24 mouse cellular contexts compared by ENCODE assay signal in the genomic region with DNA sequence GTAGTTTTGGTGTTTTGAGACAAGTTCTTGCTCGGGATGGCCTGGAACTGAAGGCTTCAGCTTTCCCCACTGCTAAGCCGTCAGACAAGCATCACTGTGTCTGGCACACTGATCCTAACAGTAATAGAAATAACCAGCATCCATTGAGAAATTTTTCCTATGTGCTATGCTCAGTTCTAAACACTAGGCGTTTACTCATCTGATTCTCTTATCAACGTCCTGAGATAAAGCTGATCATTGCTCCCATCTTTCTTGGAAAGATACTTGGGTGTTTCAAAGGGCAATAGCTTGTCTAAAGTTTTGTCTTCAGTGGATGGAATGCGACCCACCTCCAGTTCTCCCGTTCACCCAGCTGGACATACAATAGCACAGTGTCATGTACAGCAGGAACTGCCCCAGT.
DNase-seq lines count a peak whose midpoint lies in the region; ATAC-seq and TF ChIP-seq lines count a peak whose summit lies in the region.
"Had no signal": no experiment of that assay in that cellular context is flagged by ENCODE, and none has a peak within 500 bp of the region (broad histone marks: within the 10 kb centered on the region; RNA-seq: fewer than 3 reads in every experiment).

No protein-coding gene starts in this region.

- no peak overlapping the region for H3K4me2 ChIP-seq in forebrain, embryonic 15.5 days (replicated peaks)
- H3K4me2 ChIP-seq: embryonic facial prominence, embryonic 13.5 days; embryonic facial prominence, embryonic 15.5 days; forebrain, embryonic 12.5 days had no signal

- ATAC-seq in CD4-positive, CD25-positive, alpha-beta regulatory T cell, adult 4 months = peak; percentile 5
- no peak for ATAC-seq in forebrain, embryonic 15.5 days (replicated peaks)
- ATAC-seq: forebrain, embryonic 14.5 days; forebrain, postnatal 0 days had no signal

- peak overlapping the region; percentile 78 for H3K27ac ChIP-seq in spleen, adult 2 months (ENCODE audit: insufficient read depth, low read length)
- no peak overlapping the region for H3K27ac ChIP-seq in forebrain, embryonic 15.5 days (replicated peaks)
- H3K27ac ChIP-seq: embryonic facial prominence, embryonic 13.5 days; embryonic facial prominence, embryonic 15.5 days; forebrain, embryonic 10.5 days; forebrain, embryonic 12.5 days had no signal

- TF ChIP-seq POLR2A in spleen, adult 2 months (IDR thresholded peaks at IDR 0.05; ENCODE audit: low read depth, low read length) = no peak

- no peak overlapping the region for H3K9ac ChIP-seq in forebrain, embryonic 15.5 days (replicated peaks)
- H3K9ac ChIP-seq: embryonic facial prominence, embryonic 13.5 days; embryonic facial prominence, embryonic 15.5 days; forebrain, embryonic 12.5 days; forebrain, postnatal 0 days had no signal

- peak overlapping the region; percentile 30; the same call in 1 of the 2 replicates for H3K4me3 ChIP-seq in spleen, adult 2 months (ENCODE audit: extremely low read depth, insufficient read depth, insufficient read length)
- no peak overlapping the region for H3K4me3 ChIP-seq in forebrain, embryonic 15.5 days
- H3K4me3 ChIP-seq: embryonic facial prominence, embryonic 13.5 days; embryonic facial prominence, embryonic 15.5 days; erythroblast, embryonic 14.5 days; forebrain, embryonic 10.5 days; forebrain, embryonic 12.5 days had no signal

- peaks cover 14% of the 10 kb centered on the region; the same call in 1 of the 2 replicates for H3K4me1 ChIP-seq in spleen, adult 2 months (ENCODE audit: control insufficient read depth, insufficient read depth, insufficient read length)
- no peaks in the 10 kb centered on the region for H3K4me1 ChIP-seq in forebrain, embryonic 15.5 days
- H3K4me1 ChIP-seq: embryonic facial prominence, embryonic 13.5 days; embryonic facial prominence, embryonic 15.5 days; forebrain, embryonic 10.5 days; forebrain, embryonic 12.5 days had no signal

- no peak for TF ChIP-seq CTCF in spleen, adult 2 months (IDR thresholded peaks at IDR 0.05; ENCODE audit: extremely low read depth, insufficient read depth, insufficient read length, insufficient replicate concordance)

- no peaks in the 10 kb centered on the region for H3K27me3 ChIP-seq in spleen, adult 2 months (ENCODE audit: control insufficient read depth, insufficient read depth, low read length)
- H3K27me3 ChIP-seq in forebrain, embryonic 15.5 days = no peaks in the 10 kb centered on the region
- H3K27me3 ChIP-seq: embryonic facial prominence, embryonic 13.5 days; embryonic facial prominence, embryonic 15.5 days; forebrain, embryonic 12.5 days had no signal

- no peaks in the 10 kb centered on the region for H3K9me3 ChIP-seq in forebrain, embryonic 15.5 days
- H3K9me3 ChIP-seq: embryonic facial prominence, embryonic 13.5 days; embryonic facial prominence, embryonic 15.5 days; forebrain, embryonic 10.5 days; forebrain, embryonic 12.5 days had no signal

- H3K36me3 ChIP-seq in spleen, adult 2 months (ENCODE audit: control insufficient read depth, insufficient read depth, low read length) = no peaks in the 10 kb centered on the region
- no peaks in the 10 kb centered on the region for H3K36me3 ChIP-seq in forebrain, embryonic 15.5 days
- H3K36me3 ChIP-seq: embryonic facial prominence, embryonic 13.5 days; embryonic facial prominence, embryonic 15.5 days; forebrain, embryonic 10.5 days; forebrain, embryonic 12.5 days had no signal

- DNase-seq in spleen, adult 2 months (ENCODE audit: low read depth in 1 of 2, low spot score in 2 of 2) = no peak
- no peak for DNase-seq in spleen, adult 18-20 months
- peak; percentile 51 for DNase-seq in naive thymus-derived CD4-positive, alpha-beta T cell, adult 2 months (ENCODE audit: low read depth)
- no peak for DNase-seq in kidney, adult 11 months
- DNase-seq in thymus, postnatal 0 days (ENCODE audit: low spot score) = no peak
- DNase-seq: adrenal gland, adult 2 months; adrenal gland, postnatal 10 days; adrenal gland, postnatal 25 days; cerebellum, adult 11 months; cerebellum, adult 18-20 months; cerebellum, adult 8-10 months; cerebellum, adult 9-11 months; cerebellum, postnatal 14 days; cerebellum, postnatal 36 days; embryo, embryonic 11 days; forebrain, postnatal 0 days had no signal

- 86% methylated on average over 6 of the region's 6 CpGs for WGBS in spleen, adult 2 months
- WGBS in forebrain, embryonic 15.5 days = 88% methylated on average over 6 of the region's 6 CpGs
